Mouse (Mus musculus): ENCODE results near the gene Osbpl11.

DNA sequence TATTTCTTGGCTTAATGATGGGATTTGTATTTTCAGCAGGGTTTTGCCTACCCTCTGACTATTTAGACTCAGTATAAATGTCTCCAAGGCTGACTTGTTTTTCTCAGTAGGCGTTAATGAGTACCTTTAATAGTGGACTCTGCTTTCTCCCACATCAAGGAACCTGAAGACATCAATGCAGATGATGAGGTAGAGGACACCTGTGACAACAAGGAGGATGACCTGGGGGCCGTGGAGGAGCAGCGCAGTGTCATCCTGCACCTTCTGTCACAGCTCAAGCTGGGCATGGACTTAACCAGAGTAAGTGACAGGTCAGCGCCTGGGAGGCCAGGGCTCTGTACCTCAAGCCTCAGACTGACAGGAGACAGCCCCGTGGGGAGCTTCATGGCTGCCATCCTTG, 39.5 kb downstream of the Osbpl11 start:
- no peak for TF ChIP-seq CTCF (IDR thresholded peaks at IDR 0.05; ENCODE audit: extremely low read depth, insufficient read depth, insufficient read length, insufficient replicate concordance)
- no peak for TF ChIP-seq POLR2A (IDR thresholded peaks at IDR 0.05; ENCODE audit: low read depth, low read length)

All from spleen, adult 2 months (tissue).